Mouse (Mus musculus) lung, adult 2 months (tissue): Measurements from ENCODE around the gene Hdgfl3.

Experiments
- CTCF ChIP-seq: fragments of 200-500 bp; IDR thresholded peaks from 2 replicates; pipeline ENCODE4 v1.5.1; 2011; ENCODE audit warnings: mild to moderate bottlenecking, low read length, control low read depth; ENCODE audit not compliant: insufficient read depth
- POLR2A ChIP-seq: fragments of 200-500 bp; IDR thresholded peaks from 2 replicates; pipeline ENCODE4 v1.6.1; 2011; ENCODE audit warnings: low read depth, mild to moderate bottlenecking, control low read depth, low read length, borderline replicate concordance; ENCODE audit errors: extremely low read depth

- no peak for TF ChIP-seq POLR2A
- no peak for TF ChIP-seq CTCF
These were observed 54.0 kb downstream of the Hdgfl3 start for GRCm38 (mm10) chr7:81880286-81880685.
